Comparison of ENCODE assay signal across 8 mouse cellular contexts in the genomic region with DNA sequence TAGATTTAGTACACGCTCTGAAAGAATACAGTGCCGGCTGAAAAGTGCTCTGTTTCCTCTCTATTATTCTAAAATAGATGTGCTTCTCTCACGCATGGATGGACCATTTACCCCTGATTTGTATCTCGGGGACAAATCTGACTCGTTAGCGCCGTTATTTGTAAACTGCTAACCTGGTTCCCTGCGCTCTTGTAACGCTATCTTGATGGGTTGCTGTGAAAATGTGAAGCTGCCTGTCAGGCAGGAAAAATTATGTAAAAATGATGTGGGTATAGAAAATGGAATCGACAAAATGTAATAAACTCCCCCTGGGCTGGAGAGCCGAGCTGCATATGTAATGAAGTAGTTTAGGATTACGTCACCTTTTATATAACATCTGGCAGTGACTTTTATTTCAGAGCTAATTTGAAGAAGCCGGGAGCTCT. TPM values are rescaled to one million over a fixed set of nuclear protein-coding genes. Genes with fewer than 3 reads are reported as not detected.
A peak's percentile ranks its signal among the peaks of the same experiment; 100 is the strongest.
DNase-seq lines count a peak whose midpoint lies in the region; ATAC-seq and TF ChIP-seq lines count a peak whose summit lies in the region.

No protein-coding gene starts in this region.

- H3K4me1 ChIP-seq in neural tube, embryonic 11.5 days (ENCODE audit: control insufficient read depth, insufficient read depth, low read length): no peaks in the 10 kb centered on the region
- H3K4me1 ChIP-seq in kidney, adult 2 months (ENCODE audit: control insufficient read depth, insufficient read depth, low read length): no peaks in the 10 kb centered on the region

- TF ChIP-seq POLR2A in kidney, adult 2 months (IDR thresholded peaks at IDR 0.05; ENCODE audit: low read depth, low read length): no peak

- no peak overlapping the region for H3K27ac ChIP-seq in neural tube, embryonic 11.5 days (ENCODE audit: low read depth, low read length)
- no peak overlapping the region for H3K27ac ChIP-seq in kidney, adult 2 months (ENCODE audit: insufficient read depth, low read depth, low read length)

- H3K9ac ChIP-seq in neural tube, embryonic 11.5 days (ENCODE audit: low read length): no peak overlapping the region

- peak; percentile 2 to 8 for DNase-seq in heart, adult 9 months (ENCODE audit: low spot score in 2 of 2)
- DNase-seq in heart, postnatal 10 days: no peak
- DNase-seq in neural tube, embryonic 11.5 days (ENCODE audit: low spot score): no peak
- no peak for DNase-seq in neural tube, embryonic 10.5 days (ENCODE audit: extremely low spot score, low spot score)
- DNase-seq in layer of hippocampus, postnatal 36 days: peak; percentile 11 to 21
- DNase-seq in skeletal muscle tissue, adult 2 months (ENCODE audit: low read depth, low spot score): peak; percentile 33
- no peak for DNase-seq in urinary bladder, adult 18-20 months (ENCODE audit: low spot score in 2 of 2)
- DNase-seq in kidney, adult 2 months: no peak

- no peaks in the 10 kb centered on the region for H3K36me3 ChIP-seq in neural tube, embryonic 11.5 days (ENCODE audit: control insufficient read depth, insufficient read depth, low read length)
- H3K36me3 ChIP-seq in kidney, adult 2 months (ENCODE audit: control insufficient read depth, insufficient read depth, low read length): no peaks in the 10 kb centered on the region

- H3K4me3 ChIP-seq in neural tube, embryonic 11.5 days (ENCODE audit: low read depth, low read length): no peak overlapping the region
- no peak overlapping the region for H3K4me3 ChIP-seq in kidney, adult 2 months (ENCODE audit: insufficient read depth, low read depth, low read length)

- intact Hi-C loops in heart, postnatal 10 days (cut with DNase I): loop anchor here (2.0 kb wide), 1 partner anchor 802 kb away; no protein-coding TSS in a partner anchor

- H3K9me3 ChIP-seq in neural tube, embryonic 11.5 days (ENCODE audit: control insufficient read depth, low read length): no peaks in the 10 kb centered on the region

- WGBS in neural tube, embryonic 11.5 days: 61% methylated on average over 13 of the region's 13 CpGs
- 30% methylated on average over 13 of the region's 13 CpGs for WGBS in kidney, adult 2 months

- no peak for TF ChIP-seq CTCF in kidney, adult 2 months (conservative IDR thresholded peaks at IDR 0.05; ENCODE audit: insufficient read depth, insufficient read length, low read depth, low read length)

- no peak for ATAC-seq in neural tube, embryonic 11.5 days (ENCODE audit: insufficient read depth, low FRiP score, low TSS enrichment)

- H3K27me3 ChIP-seq in neural tube, embryonic 11.5 days (ENCODE audit: control insufficient read depth, insufficient read depth, low read length): no peaks in the 10 kb centered on the region
- H3K27me3 ChIP-seq in kidney, adult 2 months (replicated peaks; ENCODE audit: control insufficient read depth, insufficient read depth, low read length): no peaks in the 10 kb centered on the region; the same call in 1 of the 2 replicates

- peak overlapping the region; percentile 17; the same call in 1 of the 2 replicates for H3K4me2 ChIP-seq in neural tube, embryonic 11.5 days (ENCODE audit: low read depth)

RNA-seq across cellular contexts. Expression of a gene that starts 59.4 kb away (rescaled TPM):
- 10 to 100 TPM; 28.9 to 32.2 TPM for total RNA-seq in heart, postnatal 10 days (2021)
- polyA plus RNA-seq in neural tube, embryonic 11.5 days (2014; fragmentation: Nextera tagmentation; extraction: Ambion mirVana): 48.2 and 49.8 TPM in 2 replicates
- 10 to 100 TPM; 39.9 to 40.7 TPM for total RNA-seq in layer of hippocampus, postnatal 36 days (2021)
- polyA plus RNA-seq in kidney, adult 2 months (2012; rRNA removed): 28.5 and 33.8 TPM in 2 replicates

Comparison
In these comparisons a context has a peak if more than half of its experiments do, and no peak if none do; other contexts are left out.
1. DNase-seq: peak in heart, adult 9 months (2 of 2), layer of hippocampus, postnatal 36 days (2 of 2) and skeletal muscle tissue, adult 2 months (single experiment); none in heart, postnatal 10 days (0 of 2), neural tube, embryonic 11.5 days (single experiment), neural tube, embryonic 10.5 days (single experiment), urinary bladder, adult 18-20 months (0 of 2) and kidney, adult 2 months (single experiment).